Mouse (Mus musculus): ENCODE results near the gene Sycp2. TPM values are rescaled to one million over a fixed set of nuclear protein-coding genes. Genes with fewer than 3 reads are reported as not detected.
"Not testable (repeated sequence)": the region's sequence is repeated elsewhere in the genome, so short reads cannot be mapped to it uniquely, and the experiment has no call there.

Sycp2 gene
- polyA plus RNA-seq, 1 experiment from 2014 or later: 0.09 TPM

- Histone ChIP-seq H3K27ac (ENCODE audit: low read depth, low read length) (no peak overlapping the region), H3K36me3 (ENCODE audit: control insufficient read depth, insufficient read depth, low read length) (no peaks in the 10 kb centered on the region), H3K9me3 (ENCODE audit: control insufficient read depth, low read length) (no peaks in the 10 kb centered on the region), H3K9ac (ENCODE audit: low read length) (no peak overlapping the region), H3K27me3 (ENCODE audit: control insufficient read depth, insufficient read depth, low read length) (peaks cover 12% of the 10 kb centered on the region), H3K4me1 (ENCODE audit: control insufficient read depth, insufficient read depth, low read length) (peaks cover 11% of the 10 kb centered on the region), H3K4me3 (ENCODE audit: low read depth, low read length) (no peak overlapping the region), H3K4me2 (ENCODE audit: low read depth) (no peak overlapping the region)
- WGBS: 80% methylated on average over 6 of the region's 6 CpGs
- ATAC-seq (ENCODE audit: insufficient read depth, low FRiP score, low TSS enrichment) (no peak), DNase-seq (ENCODE audit: low spot score) (no peak)
Observed at GRCm38 (mm10) chr2:178410286-178410685, 2.8 kb upstream of the Sycp2 start.

DNA sequence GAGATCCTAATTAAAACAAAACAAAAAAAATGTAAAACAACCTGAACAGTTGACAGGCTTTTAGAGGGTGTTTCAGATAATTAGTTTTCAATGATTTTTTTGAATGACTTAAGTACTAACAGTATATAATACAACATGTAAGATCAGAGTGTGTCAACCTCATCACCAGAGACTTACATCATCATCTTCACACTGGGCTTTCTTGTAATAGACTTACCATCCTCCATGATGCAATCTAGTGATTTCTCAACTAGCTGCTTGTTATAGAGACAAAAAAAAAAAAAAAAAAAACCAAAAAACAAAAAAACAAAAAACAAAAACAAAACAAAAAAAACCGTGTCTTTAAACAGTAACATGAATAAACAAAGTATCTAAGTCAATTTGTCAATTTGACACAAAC, 1.5 kb upstream of the Sycp2 start:
- Histone ChIP-seq H3K9me3 (ENCODE audit: control insufficient read depth, low read length) (no peaks in the 10 kb centered on the region), H3K4me1 (ENCODE audit: control insufficient read depth, insufficient read depth, low read length) (peaks cover 7% of the 10 kb centered on the region), H3K4me2 (ENCODE audit: low read depth) (no peak overlapping the region), H3K27ac (ENCODE audit: low read depth, low read length) (no peak overlapping the region), H3K9ac (ENCODE audit: low read length) (no peak overlapping the region), H3K4me3 (ENCODE audit: low read depth, low read length) (no peak overlapping the region), H3K27me3 (ENCODE audit: control insufficient read depth, insufficient read depth, low read length) (peaks cover 10% of the 10 kb centered on the region), H3K36me3 (ENCODE audit: control insufficient read depth, insufficient read depth, low read length) (no peaks in the 10 kb centered on the region)
- DNase-seq (ENCODE audit: low spot score) (no peak), ATAC-seq (ENCODE audit: insufficient read depth, low FRiP score, low TSS enrichment) (no peak)
- WGBS: 68% methylated on average over 1 of the region's 1 CpGs

GRCm38 (mm10) chr2:178342597-178342996, 64.9 kb downstream of the Sycp2 start:
- 63% methylated on average over 4 of the region's 4 CpGs for WGBS
- no peak overlapping the region for H3K9ac ChIP-seq (ENCODE audit: low read length)
- no peak overlapping the region for H3K27ac ChIP-seq (ENCODE audit: low read depth, low read length)
- H3K9me3 ChIP-seq (ENCODE audit: control insufficient read depth, low read length): no peaks in the 10 kb centered on the region
- no peaks in the 10 kb centered on the region for H3K27me3 ChIP-seq (ENCODE audit: control insufficient read depth, insufficient read depth, low read length)
- DNase-seq (ENCODE audit: low spot score): no peak
- no peak overlapping the region for H3K4me3 ChIP-seq (ENCODE audit: low read depth, low read length)
- no peaks in the 10 kb centered on the region for H3K4me1 ChIP-seq (ENCODE audit: control insufficient read depth, insufficient read depth, low read length)
- no peaks in the 10 kb centered on the region for H3K36me3 ChIP-seq (ENCODE audit: control insufficient read depth, insufficient read depth, low read length)
- no peak for ATAC-seq (ENCODE audit: insufficient read depth, low FRiP score, low TSS enrichment)
- H3K4me2 ChIP-seq (ENCODE audit: low read depth): no peak overlapping the region

DNA sequence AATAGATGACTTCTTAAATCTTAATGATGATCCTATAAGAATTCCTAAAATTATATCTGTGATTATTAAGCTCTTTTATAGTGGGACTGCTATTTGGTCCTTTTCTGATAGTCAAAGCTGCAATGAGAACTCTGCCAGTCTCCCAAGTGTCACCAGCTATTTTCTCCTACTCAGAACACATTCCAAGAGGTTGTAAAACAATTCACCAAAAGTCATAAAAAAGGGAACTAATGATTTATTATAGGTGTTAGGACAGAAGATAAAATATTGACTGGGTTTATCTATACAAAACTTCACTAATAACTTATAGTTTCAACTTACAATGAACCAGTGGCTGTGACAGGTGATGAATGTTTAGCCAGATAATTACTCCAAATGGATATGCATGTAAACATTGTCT, 65.4 kb downstream of the Sycp2 start:
- not testable (repeated sequence) for H3K27ac ChIP-seq (ENCODE audit: low read depth, low read length); H3K27me3 ChIP-seq (ENCODE audit: control insufficient read depth, insufficient read depth, low read length); DNase-seq (ENCODE audit: low spot score); H3K4me3 ChIP-seq (ENCODE audit: low read depth, low read length); H3K4me1 ChIP-seq (ENCODE audit: control insufficient read depth, insufficient read depth, low read length); H3K4me2 ChIP-seq (ENCODE audit: low read depth); H3K9me3 ChIP-seq (ENCODE audit: control insufficient read depth, low read length); ATAC-seq (ENCODE audit: insufficient read depth, low FRiP score, low TSS enrichment); H3K9ac ChIP-seq (ENCODE audit: low read length); H3K36me3 ChIP-seq (ENCODE audit: control insufficient read depth, insufficient read depth, low read length)

DNA sequence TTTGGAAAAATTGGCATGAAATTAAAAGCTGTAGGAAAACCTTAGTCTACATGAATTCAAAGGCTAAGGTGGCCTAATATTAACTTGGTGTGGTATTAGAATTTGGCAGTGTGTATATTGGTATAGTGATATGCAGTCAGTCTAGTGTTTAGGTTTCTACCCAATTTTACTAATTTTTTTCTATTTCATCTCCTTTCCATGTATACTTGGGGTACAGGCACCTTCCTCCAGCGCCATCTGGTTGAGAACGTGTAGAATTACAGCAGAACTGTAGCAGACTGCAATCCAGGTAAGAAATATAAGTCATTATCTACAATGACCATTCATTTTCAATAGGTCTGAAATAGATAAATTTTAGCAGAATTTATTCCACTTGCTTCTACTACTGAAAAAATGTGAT, 68.4 kb downstream of the Sycp2 start:
- no peak overlapping the region for H3K4me3 ChIP-seq (ENCODE audit: low read depth, low read length)
- no peak overlapping the region for H3K4me2 ChIP-seq (ENCODE audit: low read depth)
- H3K27ac ChIP-seq (ENCODE audit: low read depth, low read length): no peak overlapping the region
- no peak overlapping the region for H3K9ac ChIP-seq (ENCODE audit: low read length)
- 1% methylated on average over 2 of the region's 2 CpGs for WGBS
- DNase-seq (ENCODE audit: low spot score) (no peak), ATAC-seq (ENCODE audit: insufficient read depth, low FRiP score, low TSS enrichment) (no peak)
- no peaks in the 10 kb centered on the region for H3K36me3 ChIP-seq (ENCODE audit: control insufficient read depth, insufficient read depth, low read length)
- no peaks in the 10 kb centered on the region for H3K27me3 ChIP-seq (ENCODE audit: control insufficient read depth, insufficient read depth, low read length)
- H3K9me3 ChIP-seq (ENCODE audit: control insufficient read depth, low read length): no peaks in the 10 kb centered on the region
- H3K4me1 ChIP-seq (ENCODE audit: control insufficient read depth, insufficient read depth, low read length): no peaks in the 10 kb centered on the region

GRCm38 (mm10) chr2:178337878-178338277, 69.6 kb downstream of the Sycp2 start:
- ATAC-seq (ENCODE audit: insufficient read depth, low FRiP score, low TSS enrichment): no peak
- Histone ChIP-seq H3K4me1 (ENCODE audit: control insufficient read depth, insufficient read depth, low read length) (no peaks in the 10 kb centered on the region), H3K36me3 (ENCODE audit: control insufficient read depth, insufficient read depth, low read length) (no peaks in the 10 kb centered on the region), H3K27ac (ENCODE audit: low read depth, low read length) (no peak overlapping the region), H3K4me2 (ENCODE audit: low read depth) (no peak overlapping the region), H3K27me3 (ENCODE audit: control insufficient read depth, insufficient read depth, low read length) (no peaks in the 10 kb centered on the region), H3K9ac (ENCODE audit: low read length) (no peak overlapping the region), H3K4me3 (ENCODE audit: low read depth, low read length) (no peak overlapping the region), H3K9me3 (ENCODE audit: control insufficient read depth, low read length) (no peaks in the 10 kb centered on the region)
- no peak for DNase-seq (ENCODE audit: low spot score)
- WGBS: 32% methylated on average over 1 of the region's 1 CpGs

DNA sequence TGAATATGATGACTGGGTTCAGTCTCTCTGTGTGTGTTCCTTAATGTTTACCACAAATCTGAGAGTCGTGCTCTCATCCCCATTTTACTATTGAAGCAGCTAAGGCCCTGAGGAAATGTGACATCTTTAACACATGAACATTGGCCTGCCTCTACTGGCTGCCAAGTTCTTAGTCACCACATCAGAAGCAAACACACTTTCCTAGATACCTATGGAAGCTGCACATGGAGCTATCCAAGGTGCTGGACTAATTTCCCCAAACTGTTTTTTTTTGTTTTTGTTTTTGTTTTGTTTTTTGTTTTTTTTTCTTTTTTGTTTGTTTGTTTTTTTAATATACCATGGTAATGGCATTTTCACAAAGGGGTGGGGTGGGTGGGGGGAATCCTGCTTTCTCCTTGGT, 77.5 kb downstream of the Sycp2 start:
- Histone ChIP-seq H3K27ac (ENCODE audit: low read depth, low read length) (no peak overlapping the region), H3K36me3 (ENCODE audit: control insufficient read depth, insufficient read depth, low read length) (no peaks in the 10 kb centered on the region), H3K4me1 (ENCODE audit: control insufficient read depth, insufficient read depth, low read length) (peaks cover 5% of the 10 kb centered on the region), H3K27me3 (ENCODE audit: control insufficient read depth, insufficient read depth, low read length) (no peaks in the 10 kb centered on the region), H3K9ac (ENCODE audit: low read length) (no peak overlapping the region), H3K4me2 (ENCODE audit: low read depth) (no peak overlapping the region), H3K9me3 (ENCODE audit: control insufficient read depth, low read length) (no peaks in the 10 kb centered on the region), H3K4me3 (ENCODE audit: low read depth, low read length) (no peak overlapping the region)
- 64% methylated on average over 1 of the region's 1 CpGs for WGBS
- DNase-seq (ENCODE audit: low spot score) (no peak), ATAC-seq (ENCODE audit: insufficient read depth, low FRiP score, low TSS enrichment) (no peak)

DNA sequence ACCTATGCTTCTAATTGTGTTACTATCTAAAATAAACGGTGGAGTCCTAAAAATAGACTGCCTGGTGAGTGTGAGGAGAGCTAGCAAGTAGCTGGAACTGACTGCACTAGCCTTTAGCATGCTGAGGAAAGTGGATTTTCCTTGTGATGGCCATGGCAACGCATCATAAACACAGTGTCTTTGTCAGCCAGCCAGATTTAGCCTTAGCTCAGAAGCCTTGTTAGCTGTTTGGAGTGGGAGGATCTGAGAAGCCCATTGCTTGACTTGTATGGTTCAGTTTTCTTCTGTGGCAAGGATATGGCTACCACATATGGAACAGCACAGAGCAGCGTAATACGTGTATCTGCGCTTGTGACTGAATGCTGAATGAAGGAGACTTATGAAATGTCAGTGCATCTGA, 77.9 kb downstream of the Sycp2 start:
- no peaks in the 10 kb centered on the region for H3K9me3 ChIP-seq (ENCODE audit: control insufficient read depth, low read length)
- no peak overlapping the region for H3K4me2 ChIP-seq (ENCODE audit: low read depth)
- H3K27ac ChIP-seq (ENCODE audit: low read depth, low read length): no peak overlapping the region
- H3K36me3 ChIP-seq (ENCODE audit: control insufficient read depth, insufficient read depth, low read length): no peaks in the 10 kb centered on the region
- H3K4me3 ChIP-seq (ENCODE audit: low read depth, low read length): no peak overlapping the region
- no peaks in the 10 kb centered on the region for H3K27me3 ChIP-seq (ENCODE audit: control insufficient read depth, insufficient read depth, low read length)
- no peak overlapping the region for H3K9ac ChIP-seq (ENCODE audit: low read length)
- H3K4me1 ChIP-seq (ENCODE audit: control insufficient read depth, insufficient read depth, low read length): peaks cover 5% of the 10 kb centered on the region
- no peak for DNase-seq (ENCODE audit: low spot score)
- ATAC-seq (ENCODE audit: insufficient read depth, low FRiP score, low TSS enrichment): no peak
- 90% methylated on average over 5 of the region's 5 CpGs for WGBS

- H3K36me3 ChIP-seq (ENCODE audit: control insufficient read depth, insufficient read depth, low read length): no peaks in the 10 kb centered on the region
- ATAC-seq (ENCODE audit: insufficient read depth, low FRiP score, low TSS enrichment): peak; percentile 96
- no peaks in the 10 kb centered on the region for H3K27me3 ChIP-seq (ENCODE audit: control insufficient read depth, insufficient read depth, low read length)
- no peak overlapping the region for H3K4me3 ChIP-seq (ENCODE audit: low read depth, low read length)
- H3K4me1 ChIP-seq (ENCODE audit: control insufficient read depth, insufficient read depth, low read length): peaks cover 5% of the 10 kb centered on the region
- no peak overlapping the region for H3K27ac ChIP-seq (ENCODE audit: low read depth, low read length)
- no peaks in the 10 kb centered on the region for H3K9me3 ChIP-seq (ENCODE audit: control insufficient read depth, low read length)
- H3K4me2 ChIP-seq (ENCODE audit: low read depth): peak overlapping the region; percentile 16
- H3K9ac ChIP-seq (ENCODE audit: low read length): peak overlapping the region; percentile 18
- DNase-seq (ENCODE audit: low spot score): peak; percentile 83
- 15% methylated on average over 12 of the region's 12 CpGs for WGBS
Observed at GRCm38 (mm10) chr2:178327466-178328040, 79.9 kb downstream of the Sycp2 start.
